Mouse (Mus musculus): ENCODE data around the gene 2300009A05Rik.

DNA sequence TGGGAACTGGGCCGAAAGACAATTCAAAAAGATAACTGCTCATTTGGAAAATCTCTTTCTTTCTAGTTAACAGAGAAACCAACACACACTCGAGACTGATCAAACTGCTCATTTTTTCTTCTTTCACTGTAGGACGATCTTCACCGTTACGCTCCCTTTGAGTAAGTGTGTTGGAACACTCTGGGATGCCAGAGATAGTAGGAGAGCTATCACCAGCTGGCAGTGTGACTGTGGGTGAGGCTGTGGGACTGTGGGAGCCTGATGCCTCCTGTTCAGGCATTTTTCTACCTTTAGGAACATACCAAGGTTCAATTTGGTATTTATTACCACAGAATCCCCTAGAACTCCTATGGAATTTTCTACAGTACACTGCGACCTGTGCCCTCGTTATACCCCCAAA is 3.4 kb downstream of the 2300009A05Rik start:
- TF ChIP-seq CTCF (IDR thresholded peaks at IDR 0.05; ENCODE audit: low read depth) (no peak), EP300 (IDR thresholded peaks at IDR 0.05; ENCODE audit: low read depth) (no peak)
